Mouse (Mus musculus) liver, postnatal 0 days (tissue): ENCODE measurements at regions not wholly inside any gene's neighbourhood (a gene's known extent, or its start where the extent isn't known, plus 50 kb on each side); places are given as distances from the start of the nearest gene placed in this dataset.

Source experiments
- CTCF ChIP-seq: sonication (generic); IDR thresholded peaks from 2 replicates; pipeline ENCODE4 v1.5.1; 2016; ENCODE audit warnings: antibody characterized with exemption, low read depth
- EP300 ChIP-seq: IDR thresholded peaks from 2 replicates; pipeline ENCODE4 v1.6.1; 2016; ENCODE audit warnings: antibody characterized with exemption, low read depth, mild to moderate bottlenecking

DNA sequence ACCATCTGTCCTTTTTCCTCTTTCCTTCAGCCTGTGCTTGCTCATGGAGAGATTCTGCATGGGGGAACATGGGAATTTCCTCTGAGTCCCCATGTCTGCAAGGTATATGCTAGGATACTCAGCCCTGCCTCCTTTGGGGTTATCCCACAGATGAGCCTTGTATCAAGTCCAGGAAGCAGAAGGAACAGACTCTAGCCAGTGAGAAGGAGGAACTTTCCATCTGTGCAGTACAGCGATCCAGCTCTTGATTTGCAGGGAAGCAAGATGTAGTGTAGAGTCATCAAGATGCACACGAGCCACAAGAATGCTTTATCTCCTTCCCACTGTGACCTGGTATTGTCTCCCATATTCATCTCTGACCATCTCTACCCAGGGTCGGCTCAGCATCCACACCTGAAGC is 84.5 kb downstream of the Gadd45g start:
- TF ChIP-seq EP300 = no peak
- TF ChIP-seq CTCF = no peak
